8 mouse cellular contexts compared by ENCODE assay signal in genomic region chr2:75137133-75137982, GRCm38 (mm10).
DNase-seq lines count a peak whose midpoint lies in the region; ATAC-seq lines count a peak whose summit lies in the region.

No protein-coding gene starts in this region.

- H3K4me2 ChIP-seq in heart, embryonic 15.5 days, result peak overlapping the region; percentile 92
- H3K4me2 ChIP-seq in neural tube, embryonic 14.5 days (ENCODE audit: low read depth, low read length), result peak overlapping the region; percentile 98

- 2% methylated on average over 42 of the region's 42 CpGs for WGBS in heart, embryonic 10.5 days
- 1% methylated on average over 42 of the region's 42 CpGs for WGBS in heart, embryonic 15.5 days
- 2% methylated on average over 42 of the region's 42 CpGs for WGBS in neural tube, embryonic 14.5 days

- H3K4me3 ChIP-seq in heart, embryonic 10.5 days, result peak overlapping the region; percentile 63
- peak overlapping the region; percentile 71 for H3K4me3 ChIP-seq in brown adipose tissue, adult 24 weeks (ENCODE audit: insufficient read depth, low read depth, low read length)
- H3K4me3 ChIP-seq in heart, embryonic 15.5 days, result peak overlapping the region; percentile 52
- H3K4me3 ChIP-seq in neural tube, embryonic 14.5 days (ENCODE audit: low read depth, low read length), result peak overlapping the region; percentile 42

- H3K27me3 ChIP-seq in heart, embryonic 10.5 days (ENCODE audit: insufficient read depth, poor library complexity, severe bottlenecking), result peaks cover 82% of the 10 kb centered on the region
- H3K27me3 ChIP-seq in heart, embryonic 15.5 days, result peaks cover 76% of the 10 kb centered on the region
- no peaks in the 10 kb centered on the region for H3K27me3 ChIP-seq in neural tube, embryonic 14.5 days (ENCODE audit: control insufficient read depth, insufficient read depth, low read length)

- peak; percentile 77 for DNase-seq in heart, embryonic 10.5 days (ENCODE audit: low spot score)
- no peak for DNase-seq in heart, adult 18-20 months
- peak; percentile 49 to 84 for DNase-seq in kidney, postnatal 25 days
- DNase-seq in spleen, adult 12 weeks (ENCODE audit: low spot score), result no peak
- no peak for DNase-seq in urinary bladder, postnatal 25 days (ENCODE audit: low spot score)

- H3K9ac ChIP-seq in heart, embryonic 15.5 days, result peak overlapping the region; percentile 40; the same call in 1 of the 2 replicates
- peak overlapping the region; percentile 54 for H3K9ac ChIP-seq in neural tube, embryonic 14.5 days (replicated peaks; ENCODE audit: low read depth, low read length)

- H3K4me1 ChIP-seq in heart, embryonic 10.5 days, result peaks cover 18% of the 10 kb centered on the region
- H3K4me1 ChIP-seq in brown adipose tissue, adult 24 weeks (ENCODE audit: control insufficient read depth, insufficient read depth, insufficient read length, low read length), result no peaks in the 10 kb centered on the region
- peaks cover 9% of the 10 kb centered on the region for H3K4me1 ChIP-seq in heart, embryonic 15.5 days (replicated peaks)
- no peaks in the 10 kb centered on the region; the same call in 1 of the 2 replicates for H3K4me1 ChIP-seq in neural tube, embryonic 14.5 days (ENCODE audit: control insufficient read depth, insufficient read depth, low read length)

- peak overlapping the region; percentile 56; the same call in 1 of the 2 replicates for H3K27ac ChIP-seq in heart, embryonic 10.5 days
- H3K27ac ChIP-seq in brown adipose tissue, adult 24 weeks (replicated peaks; ENCODE audit: low read depth, low read length), result no peak overlapping the region
- H3K27ac ChIP-seq in heart, embryonic 15.5 days, result no peak overlapping the region
- peak overlapping the region; percentile 49; the same call in 1 of the 2 replicates for H3K27ac ChIP-seq in neural tube, embryonic 14.5 days (ENCODE audit: low read depth, low read length)

- no peaks in the 10 kb centered on the region for H3K9me3 ChIP-seq in heart, embryonic 10.5 days
- no peaks in the 10 kb centered on the region for H3K9me3 ChIP-seq in heart, embryonic 15.5 days (replicated peaks)
- no peaks in the 10 kb centered on the region for H3K9me3 ChIP-seq in neural tube, embryonic 14.5 days (ENCODE audit: control insufficient read depth, low read length)

- H3K36me3 ChIP-seq in heart, embryonic 10.5 days, result no peaks in the 10 kb centered on the region
- no peaks in the 10 kb centered on the region for H3K36me3 ChIP-seq in heart, embryonic 15.5 days
- H3K36me3 ChIP-seq in neural tube, embryonic 14.5 days (ENCODE audit: control insufficient read depth, insufficient read depth, low read length), result no peaks in the 10 kb centered on the region

- 0 out of 2 replicates have a peak, but pooled peaks have one; percentile 39 for ATAC-seq in heart, embryonic 15.5 days (replicated peaks; ENCODE audit: insufficient number of reproducible peaks, insufficient read depth, low FRiP score, low read depth)
- peak; percentile 55 for ATAC-seq in neural tube, embryonic 14.5 days (ENCODE audit: low read depth)

Comparison
In these comparisons a context has a peak if more than half of its experiments do, and no peak if none do; other contexts are left out.
1. DNase-seq: peak in heart, embryonic 10.5 days (single experiment) and kidney, postnatal 25 days (2 of 2); none in heart, adult 18-20 months (0 of 2), spleen, adult 12 weeks (single experiment) and urinary bladder, postnatal 25 days (single experiment).
2. H3K27ac ChIP-seq: peak in heart, embryonic 10.5 days (single experiment) and neural tube, embryonic 14.5 days (single experiment); none in brown adipose tissue, adult 24 weeks (single experiment) and heart, embryonic 15.5 days (single experiment).
3. Peak in every context shown above with its lines, with median percentiles within 50 percentile points of each other: H3K4me3 ChIP-seq.